Mouse (Mus musculus): ENCODE data around the gene Hcrtr2.
A peak's percentile ranks its signal among the peaks of the same experiment; 100 is the strongest.

GRCm38 (mm10) chr9:76252109-76252508 lies 71.5 kb downstream of the Hcrtr2 start:
- TF ChIP-seq ZC3H11A (IDR thresholded peaks at IDR 0.05; ENCODE audit: borderline replicate concordance, low read depth, low read length) (no peak), MAFK (IDR thresholded peaks at IDR 0.05; ENCODE audit: insufficient read depth, low read depth, low read length) (peak; percentile 58), HCFC1 (IDR thresholded peaks at IDR 0.05; ENCODE audit: borderline replicate concordance, insufficient read depth, low read length) (no peak), ZNF384 (IDR thresholded peaks at IDR 0.05; ENCODE audit: low read depth, low read length) (no peak), CHD2 (IDR thresholded peaks at IDR 0.05; ENCODE audit: low read depth, low read length) (no peak)

Measured in ES-E14 (cell line).